Mouse (Mus musculus): ENCODE data around the gene Gars. TPM values are rescaled to one million over a fixed set of nuclear protein-coding genes. Genes with fewer than 3 reads are reported as not detected.

The Gars gene
- polyA plus RNA-seq (2014; fragmentation: Illumina TruSeq; extraction: RNeasy Lipid Tissue Mini Kit (QIAGEN cat#74804); ENCODE audit: low read depth, low replicate concordance): 40.3 TPM

GRCm38 (mm10) chr6:55037799-55038670, at the start of gene Gars:
Gars (plus strand) TSS chr6:55038007.

GRCm38 (mm10) chr6:54992734-54993260, 45.0 kb upstream of the Gars start, which contains the start of gene Ggct:
Ggct (minus strand) TSS chr6:54992950.

Other genes starting within 250 kb of the Gars start
- 53.3 TPM for gene Znrf2, start 221.1 kb upstream of the Gars start, polyA plus RNA-seq (2014; fragmentation: Illumina TruSeq; extraction: RNeasy Lipid Tissue Mini Kit (QIAGEN cat#74804); ENCODE audit: low read depth, low replicate concordance)
- 4.1 TPM for gene Nod1, start 65.4 kb upstream of the Gars start, polyA plus RNA-seq (2014; fragmentation: Illumina TruSeq; extraction: RNeasy Lipid Tissue Mini Kit (QIAGEN cat#74804); ENCODE audit: low read depth, low replicate concordance)
- gene Ggct, start 45.1 kb upstream of the Gars start, polyA plus RNA-seq (2014; fragmentation: Illumina TruSeq; extraction: RNeasy Lipid Tissue Mini Kit (QIAGEN cat#74804); ENCODE audit: low read depth, low replicate concordance): 28.5 TPM
- gene Crhr2, start 95.0 kb downstream of the Gars start, polyA plus RNA-seq (2014; fragmentation: Illumina TruSeq; extraction: RNeasy Lipid Tissue Mini Kit (QIAGEN cat#74804); ENCODE audit: low read depth, low replicate concordance): not detected
- 514 TPM for gene Inmt, start 137.0 kb downstream of the Gars start, polyA plus RNA-seq (2014; fragmentation: Illumina TruSeq; extraction: RNeasy Lipid Tissue Mini Kit (QIAGEN cat#74804); ENCODE audit: low read depth, low replicate concordance)
- 1.5 TPM for gene Mindy4, start 165.4 kb downstream of the Gars start, polyA plus RNA-seq (2014; fragmentation: Illumina TruSeq; extraction: RNeasy Lipid Tissue Mini Kit (QIAGEN cat#74804); ENCODE audit: low read depth, low replicate concordance)

All from liver, adult 10 weeks (tissue).